Mouse (Mus musculus) layer of hippocampus, postnatal 25 days (tissue): Measurements from ENCODE around the gene Zmynd8. TPM values are rescaled to one million over a fixed set of nuclear protein-coding genes. Genes with fewer than 3 reads are reported as not detected.

Experiments
- DNase-seq, 2 experiments: peaks; one replicate each; pipeline ENCODE4 v3.0.0; 2022; ENCODE audit warnings: mixed read lengths in 2 of 2, low spot score in 1 of 2; ENCODE audit errors: extremely low spot score in 1 of 2
- total RNA-seq, 2 experiments: library from RNA; stranded (reverse); gene quantifications; 2 replicates each; pipeline ENCODE4 v1.2.3; 2021

The Zmynd8 gene
- total RNA-seq, 2 experiments from 2014 or later = 140 to 173 TPM

GRCm38 (mm10) chr2:165861683-165862594 lies 36.9 kb downstream of the Zmynd8 start:
- DNase-seq = no peak

GRCm38 (mm10) chr2:165860962-165861682 lies 37.7 kb downstream of the Zmynd8 start:
- DNase-seq = no peak

- DNase-seq = no peak
Observed at GRCm38 (mm10) chr2:165860447-165860846, 38.4 kb downstream of the Zmynd8 start.

- no peak for DNase-seq
Observed at GRCm38 (mm10) chr2:165858453-165859384, 40.1 kb downstream of the Zmynd8 start.

GRCm38 (mm10) chr2:165857841-165858426 lies 40.9 kb downstream of the Zmynd8 start:
- no peak for DNase-seq

GRCm38 (mm10) chr2:165857395-165857831 lies 41.4 kb downstream of the Zmynd8 start:
- DNase-seq = no peak

- DNase-seq = no peak
Observed at GRCm38 (mm10) chr2:165856611-165857200, 42.1 kb downstream of the Zmynd8 start.

GRCm38 (mm10) chr2:165855641-165856301 lies 43.0 kb downstream of the Zmynd8 start:
- DNase-seq = no peak

- DNase-seq = no peak
Observed at GRCm38 (mm10) chr2:165854207-165854968, 44.4 kb downstream of the Zmynd8 start.

- no peak for DNase-seq
Observed at GRCm38 (mm10) chr2:165852896-165853633, 45.8 kb downstream of the Zmynd8 start.

- no peak for DNase-seq
Observed at GRCm38 (mm10) chr2:165852453-165852852, 46.4 kb downstream of the Zmynd8 start.

GRCm38 (mm10) chr2:165851811-165852415 lies 46.9 kb downstream of the Zmynd8 start:
- DNase-seq = no peak

GRCm38 (mm10) chr2:165850826-165851225 lies 48.0 kb downstream of the Zmynd8 start:
- no peak for DNase-seq

- DNase-seq = peak in 1 of 2 experiments; percentile 64
Observed at GRCm38 (mm10) chr2:165849129-165849528, 49.7 kb downstream of the Zmynd8 start.

- DNase-seq = no peak
Observed at GRCm38 (mm10) chr2:165846787-165847186, 52.0 kb downstream of the Zmynd8 start.

- DNase-seq = no peak
Observed at GRCm38 (mm10) chr2:165845490-165845889, 53.3 kb downstream of the Zmynd8 start.

- DNase-seq = no peak
Observed at GRCm38 (mm10) chr2:165843350-165843749, 55.5 kb downstream of the Zmynd8 start.
